In the genomic region with DNA sequence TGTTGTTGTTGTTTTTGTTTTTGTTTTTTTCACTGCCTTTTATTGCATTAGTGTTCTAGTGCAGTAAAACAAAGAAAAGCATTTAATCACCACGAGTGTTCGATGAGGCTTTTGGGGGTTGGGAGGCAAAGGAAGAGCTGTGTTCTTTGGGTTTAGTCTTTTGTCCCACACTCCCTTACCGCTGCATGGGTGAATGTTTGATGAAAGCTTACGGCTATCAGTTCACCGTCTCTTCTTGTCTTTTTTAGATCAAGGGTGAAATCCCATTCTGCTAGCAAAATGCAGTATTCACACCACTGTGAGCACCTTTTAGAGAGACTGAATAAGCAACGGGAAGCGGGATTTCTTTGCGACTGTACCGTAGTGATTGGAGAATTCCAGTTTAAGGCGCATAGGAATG, we compare ENCODE assay signal across 1 mouse cellular context.
TF ChIP-seq lines count a peak whose summit lies in the region.

No protein-coding gene starts in this region.

TF ChIP-seq in MEL, 35 proteins besides CTCF, POLR2A, EP300 and RAD21 (continued from another document):
- TF ChIP-seq MAZ (IDR thresholded peaks at IDR 0.05; ENCODE audit: low read depth, low read length) (no peak), TBP (IDR thresholded peaks at IDR 0.05; ENCODE audit: low read depth, low read length) (no peak), BHLHE40 (IDR thresholded peaks at IDR 0.05; ENCODE audit: borderline replicate concordance, low read depth, low read length) (no peak), ZC3H11A (IDR thresholded peaks at IDR 0.05; ENCODE audit: low read depth, low read length) (no peak), CHD1 (IDR thresholded peaks at IDR 0.05; ENCODE audit: low read depth, low read length) (no peak), JUND (IDR thresholded peaks at IDR 0.05; ENCODE audit: low read depth, low read length) (no peak)
